Mouse (Mus musculus) adrenal gland, postnatal 14 days (tissue): Measurements from ENCODE around the gene Polr2e. TPM values are rescaled to one million over a fixed set of nuclear protein-coding genes. Genes with fewer than 3 reads are reported as not detected.

ENCODE experiments used
- DNase-seq: peaks from one replicate; pipeline ENCODE4 v3.0.0; 2021; ENCODE audit warnings: mixed read lengths
- total RNA-seq: library from RNA; stranded (reverse); gene quantifications from 2 replicates; pipeline ENCODE4 v1.2.3, GENCODE M21; 2021

The Polr2e gene
- total RNA-seq, 1 experiment from 2014 or later, result 98.8 TPM

GRCm38 (mm10) chr10:80035686-80036085 is 3.9 kb downstream of the Polr2e start:
- no peak for DNase-seq

- no peak for DNase-seq
Observed at GRCm38 (mm10) chr10:80035148-80035547, 4.4 kb downstream of the Polr2e start.

- peak; percentile 77 for DNase-seq
Observed at GRCm38 (mm10) chr10:80033511-80034391, 5.8 kb downstream of the Polr2e start.

GRCm38 (mm10) chr10:80032799-80033480 is 6.7 kb downstream of the Polr2e start:
- DNase-seq, result peak; percentile 88

GRCm38 (mm10) chr10:80030736-80031135 is 8.9 kb downstream of the Polr2e start:
- no peak for DNase-seq

GRCm38 (mm10) chr10:80030191-80030590 is 9.4 kb downstream of the Polr2e start:
- DNase-seq, result no peak

GRCm38 (mm10) chr10:80028521-80028846 is 11.1 kb downstream of the Polr2e start:
- no peak for DNase-seq

- DNase-seq, result no peak
Observed at GRCm38 (mm10) chr10:80027681-80028520, 11.7 kb downstream of the Polr2e start.

GRCm38 (mm10) chr10:80025889-80026288 is 13.7 kb downstream of the Polr2e start:
- peak; percentile 47 for DNase-seq

- no peak for DNase-seq
Observed at GRCm38 (mm10) chr10:80025463-80025862, 14.1 kb downstream of the Polr2e start.

GRCm38 (mm10) chr10:80025044-80025347 is 14.6 kb downstream of the Polr2e start:
- no peak for DNase-seq

- DNase-seq, result no peak
Observed at GRCm38 (mm10) chr10:80024229-80025043, 15.2 kb downstream of the Polr2e start.

- DNase-seq, result no peak
Observed at GRCm38 (mm10) chr10:80023758-80024157, 15.8 kb downstream of the Polr2e start.

- no peak for DNase-seq
Observed at GRCm38 (mm10) chr10:80022806-80023205, 16.8 kb downstream of the Polr2e start.

- DNase-seq, result no peak
Observed at GRCm38 (mm10) chr10:80022164-80022563, 17.4 kb downstream of the Polr2e start.

- no peak for DNase-seq
Observed at GRCm38 (mm10) chr10:80021320-80021641, 18.3 kb downstream of the Polr2e start.

GRCm38 (mm10) chr10:80020603-80021319 is 18.8 kb downstream of the Polr2e start:
- no peak for DNase-seq

- no peak for DNase-seq
Observed at GRCm38 (mm10) chr10:80020191-80020590, 19.4 kb downstream of the Polr2e start.

- no peak for DNase-seq
Observed at GRCm38 (mm10) chr10:80019471-80020131, 20.0 kb downstream of the Polr2e start.

- DNase-seq, result peak; percentile 41
Observed at GRCm38 (mm10) chr10:80018739-80019297, 20.8 kb downstream of the Polr2e start.

GRCm38 (mm10) chr10:80017771-80018170 is 21.8 kb downstream of the Polr2e start:
- DNase-seq, result no peak
